Mouse (Mus musculus) erythroblast, embryonic 14.5 days (primary cell): ENCODE measurements around the gene Gng8.

ENCODE experiments used
- GATA1 ChIP-seq: IDR thresholded peaks from 2 replicates; pipeline ENCODE4 v1.6.1; 2012; ENCODE audit warnings: low read length, inconsistent platforms, mixed read lengths
- TAL1 ChIP-seq: IDR thresholded peaks from 3 replicates; pipeline ENCODE4 v1.6.1; 2012; ENCODE audit warnings: low read length, inconsistent platforms, mixed read lengths

DNA sequence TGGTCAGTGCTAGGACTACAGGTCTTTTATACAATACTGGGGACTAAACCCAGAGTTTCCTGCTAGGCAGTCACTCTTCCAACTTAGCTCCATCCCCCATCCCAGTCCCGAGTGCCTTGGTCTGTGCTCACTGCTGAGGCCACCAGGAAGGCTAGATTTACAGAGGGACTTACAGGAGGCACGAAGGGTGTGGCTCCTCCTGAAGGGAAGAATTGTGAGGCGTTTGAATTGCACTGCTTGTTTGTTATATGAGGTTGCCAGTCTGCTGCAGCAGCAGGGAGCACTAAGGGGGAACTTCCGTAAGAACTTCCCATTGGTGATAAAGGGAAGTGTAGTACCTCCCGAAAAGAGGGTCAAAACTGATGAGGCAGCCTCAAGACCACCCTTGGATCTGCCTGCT is 11.0 kb upstream of the Gng8 start:
- TF ChIP-seq GATA1 (no peak), TAL1 (no peak)
